Mouse (Mus musculus) frontal cortex, postnatal 25 days (tissue): Measurements from ENCODE around the gene Gipr.

ENCODE experiments used
- DNase-seq, 2 experiments: peaks; one replicate each; pipeline ENCODE4 v3.0.0; 2022; ENCODE audit warnings: low spot score in 2 of 2

The Gipr gene

DNA sequence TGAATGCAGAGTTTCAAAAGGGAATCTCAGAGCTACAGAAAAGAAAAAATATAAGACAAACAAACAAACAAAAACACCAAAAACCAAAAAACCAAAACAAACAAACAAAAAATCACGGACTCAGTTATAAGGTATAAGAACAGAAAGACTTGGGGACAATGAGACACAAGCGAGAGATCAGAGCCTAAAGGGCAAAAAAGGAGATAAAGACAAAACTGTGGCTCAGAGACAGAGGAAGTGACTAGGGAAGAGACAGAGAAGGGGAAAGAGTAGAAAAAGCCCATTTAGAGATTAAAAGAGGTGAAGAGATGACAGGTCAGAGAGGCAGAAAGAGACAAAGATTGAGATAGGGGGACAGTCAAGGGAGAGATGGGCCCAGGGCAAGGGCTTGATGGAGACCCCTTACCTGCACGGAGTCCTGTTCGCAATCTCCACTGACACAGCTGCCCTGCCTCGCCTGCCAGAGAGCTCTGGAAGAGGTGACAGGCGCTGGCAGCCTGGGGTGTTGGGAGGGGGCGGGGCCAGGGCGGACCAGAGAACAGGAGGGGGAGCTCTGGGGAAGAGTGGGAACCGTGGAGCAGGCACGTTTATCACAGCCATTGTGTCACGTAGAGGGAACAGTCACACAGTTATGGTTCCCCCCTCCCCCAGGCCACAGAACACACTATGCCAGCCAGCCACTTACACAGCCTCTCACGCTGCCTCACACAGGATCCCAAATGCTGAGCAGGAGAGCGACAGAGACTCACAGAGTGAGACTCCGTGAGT lies at the start of gene Gipr:
Gipr (minus strand) TSS at position 472 of the 768 bp plus-strand sequence.
- no peak for DNase-seq

DNA sequence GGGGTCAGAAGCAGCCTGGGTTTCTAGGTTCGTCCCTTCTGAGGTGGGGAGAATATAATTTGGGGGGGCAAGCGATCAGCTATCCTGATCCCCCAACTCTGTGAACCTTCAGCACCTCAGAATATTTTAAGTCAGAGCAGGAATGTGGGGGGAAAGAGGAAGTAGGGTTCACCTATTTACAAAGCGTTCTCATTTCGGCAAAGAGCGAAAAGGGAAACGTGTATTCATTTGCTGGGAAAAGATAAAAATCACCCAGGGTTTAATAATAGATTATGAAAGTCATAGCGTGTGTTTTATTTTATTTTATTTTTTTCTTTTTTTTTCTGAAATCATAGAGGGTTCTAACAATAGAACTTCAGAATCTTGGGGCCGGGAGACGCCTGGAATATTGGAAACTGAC lies 49.0 kb upstream of the Gipr start:
- no peak for DNase-seq

DNA sequence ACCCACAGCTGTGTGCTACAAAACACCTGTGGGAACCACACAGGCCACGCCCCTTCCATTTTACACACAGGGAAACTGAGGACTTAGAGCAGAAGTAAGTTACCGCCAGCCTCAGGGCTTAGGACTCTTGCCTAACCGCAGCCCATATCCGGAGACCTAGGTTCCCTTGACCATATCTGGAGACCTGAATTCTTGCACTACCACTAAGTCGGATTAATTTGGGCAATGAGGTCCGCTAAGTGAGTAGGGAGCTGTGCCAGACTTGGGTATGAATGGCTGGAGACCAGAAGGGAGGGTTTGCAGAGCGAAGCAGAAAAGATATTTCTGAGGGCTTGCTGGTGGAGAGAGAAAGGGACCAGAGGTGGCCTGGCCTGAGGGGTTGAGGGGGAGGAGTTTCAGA lies 48.4 kb upstream of the Gipr start:
- DNase-seq, result no peak

DNA sequence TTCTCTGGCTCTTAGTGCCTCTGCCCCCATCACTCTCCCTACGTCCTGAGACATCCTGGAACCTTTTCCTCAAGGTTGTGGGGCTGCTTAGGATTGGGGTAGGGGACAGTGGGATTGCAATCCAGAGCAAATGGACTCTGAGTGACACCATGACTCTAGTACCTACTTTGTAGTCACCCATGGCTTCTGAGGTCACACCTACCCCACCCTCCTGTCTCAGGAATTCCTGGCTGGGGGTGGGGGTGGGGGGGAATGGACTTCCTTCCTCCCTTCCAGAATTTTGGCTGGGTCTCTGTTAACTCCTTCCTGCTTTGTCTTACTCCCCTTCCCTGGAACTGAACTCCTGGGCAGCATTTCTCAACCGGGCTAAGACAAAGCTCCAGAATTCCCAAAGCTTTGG lies 47.5 kb upstream of the Gipr start:
- no peak for DNase-seq

DNA sequence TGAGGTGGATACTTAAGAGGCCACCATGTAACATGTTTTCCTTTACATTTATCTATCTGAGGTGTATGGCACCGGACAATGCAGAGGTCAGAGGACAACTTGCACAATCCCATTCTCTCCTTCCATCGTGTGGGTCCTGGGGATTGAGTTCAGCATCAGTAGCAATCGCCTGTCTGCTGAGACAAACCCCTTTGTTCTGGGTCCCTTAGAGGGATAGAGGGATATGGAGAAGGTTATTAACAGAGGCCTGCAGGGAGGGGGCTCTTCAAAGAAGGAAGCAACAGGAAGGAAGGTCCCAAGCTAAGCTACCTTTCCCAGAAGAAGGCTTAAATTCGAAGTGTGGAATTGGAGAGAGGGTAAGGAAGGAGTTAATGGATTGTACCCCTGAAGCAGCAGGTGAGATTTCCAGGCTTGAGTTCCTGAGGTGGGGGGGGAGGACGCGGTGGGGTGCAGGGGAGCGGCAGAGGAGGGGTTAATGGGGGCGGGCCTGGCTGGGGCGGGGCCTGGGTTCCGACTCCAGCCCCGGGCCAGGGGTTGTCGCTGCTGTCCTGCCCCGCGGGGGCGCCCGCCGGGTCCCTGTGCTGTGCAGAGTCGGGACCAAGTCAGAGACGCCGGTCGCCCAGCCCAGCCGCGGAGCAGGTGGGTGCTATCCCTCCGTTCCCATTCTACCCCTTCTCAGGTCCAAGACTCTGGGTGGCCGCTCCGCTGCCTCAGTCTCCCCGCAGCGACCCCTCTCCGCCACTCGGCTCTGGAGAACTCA lies 46.2 kb upstream of the Gipr start, which contains the start of gene Gpr4:
Gpr4 (plus strand) TSS at position 543 of the 760 bp plus-strand sequence.
- DNase-seq, result no peak

DNA sequence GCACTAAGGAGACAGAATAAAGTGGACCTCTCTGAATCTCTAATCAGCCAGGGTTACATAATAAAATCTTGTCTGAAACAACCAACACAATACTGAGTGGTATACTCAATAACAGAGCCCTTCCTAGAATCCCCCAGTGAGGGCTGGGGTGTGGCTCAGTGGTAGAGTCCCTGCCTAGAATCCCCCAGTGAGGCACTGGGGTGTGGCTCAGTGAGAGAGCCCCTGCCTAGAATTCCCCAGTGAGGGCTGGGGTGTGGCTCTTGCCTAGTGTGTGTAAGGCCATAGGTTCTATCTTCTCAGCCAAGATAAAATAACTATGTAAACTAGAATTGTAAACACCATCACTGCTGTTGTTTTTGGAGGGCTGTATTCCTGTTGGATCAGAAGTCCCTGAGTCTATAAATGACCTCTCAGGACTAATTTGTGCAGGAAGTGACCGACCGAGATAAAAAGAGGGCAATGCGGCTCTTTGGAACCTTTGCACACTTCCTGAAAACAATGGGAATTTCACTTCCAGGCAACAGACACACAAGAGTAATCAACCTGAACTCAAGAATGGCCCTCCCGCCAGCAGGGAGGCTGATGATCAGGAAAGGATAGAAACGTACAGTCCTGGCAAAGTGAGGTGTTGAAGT lies 45.2 kb upstream of the Gipr start:
- no peak for DNase-seq

DNA sequence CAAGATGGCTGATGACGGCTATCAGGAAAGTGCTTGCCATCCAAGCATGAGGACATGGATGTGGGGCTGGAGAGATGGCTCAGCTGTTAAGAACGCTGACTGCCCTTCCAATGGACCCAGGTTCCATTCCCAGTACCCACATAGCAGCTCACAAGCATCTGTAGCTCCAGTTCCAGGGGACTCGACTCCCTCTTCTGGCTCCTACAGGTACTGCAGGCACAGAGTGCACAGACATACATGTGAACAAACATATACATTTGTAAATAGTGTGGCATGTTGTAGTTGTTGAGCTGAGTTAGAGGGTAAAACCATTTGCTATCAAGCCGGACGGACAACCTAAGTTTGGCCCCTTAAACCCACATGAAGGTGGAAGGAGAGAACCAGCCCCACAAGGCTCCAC lies 44.1 kb upstream of the Gipr start:
- DNase-seq, result no peak

DNA sequence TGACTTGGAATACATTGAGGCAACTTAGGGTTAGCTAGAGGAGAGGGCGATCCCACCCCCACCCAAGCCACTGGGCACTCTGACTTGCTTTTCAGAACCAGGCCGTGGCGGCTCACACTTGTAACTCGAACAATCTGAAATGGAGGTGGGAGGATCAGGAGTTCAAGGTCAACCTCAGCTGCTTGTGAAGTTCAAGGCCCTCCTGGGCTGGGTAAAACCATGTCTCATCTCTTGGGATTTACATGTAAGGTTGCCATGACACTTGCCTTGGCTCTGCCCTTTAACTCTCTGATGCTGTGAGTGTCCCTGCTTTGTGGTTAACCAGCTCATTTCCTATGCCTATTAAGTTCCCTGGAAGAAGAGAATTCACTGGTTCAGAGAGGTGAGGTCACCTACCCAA lies 43.6 kb upstream of the Gipr start:
- DNase-seq, result no peak

DNA sequence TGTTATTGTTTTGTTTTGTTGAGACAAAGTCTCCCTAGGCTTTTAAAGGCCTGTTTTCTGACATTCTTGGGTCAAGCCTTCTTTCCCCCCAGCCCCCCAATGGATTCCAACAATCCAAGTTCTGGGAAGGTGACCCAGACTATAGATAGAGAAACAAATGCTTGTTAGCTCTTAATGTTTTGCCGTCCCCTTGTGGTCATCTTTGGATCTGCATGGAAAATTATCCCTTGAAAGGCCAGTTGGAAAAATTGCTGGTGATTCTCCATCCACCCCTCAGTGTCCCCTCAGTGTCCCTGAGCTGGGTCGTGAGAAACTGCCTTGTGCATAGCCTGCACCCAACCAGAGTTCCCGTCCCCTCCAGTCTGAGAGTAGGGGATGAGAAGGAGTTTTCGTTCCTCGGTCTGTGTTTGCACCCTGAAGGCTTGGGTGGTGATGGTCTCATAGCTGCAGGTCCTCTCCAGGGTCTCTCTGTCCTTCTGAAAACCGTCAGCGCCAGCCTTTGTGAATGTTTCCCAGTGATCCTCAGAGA lies 43.1 kb upstream of the Gipr start:
- DNase-seq, result peak in 1 of 2 experiments; percentile 44

DNA sequence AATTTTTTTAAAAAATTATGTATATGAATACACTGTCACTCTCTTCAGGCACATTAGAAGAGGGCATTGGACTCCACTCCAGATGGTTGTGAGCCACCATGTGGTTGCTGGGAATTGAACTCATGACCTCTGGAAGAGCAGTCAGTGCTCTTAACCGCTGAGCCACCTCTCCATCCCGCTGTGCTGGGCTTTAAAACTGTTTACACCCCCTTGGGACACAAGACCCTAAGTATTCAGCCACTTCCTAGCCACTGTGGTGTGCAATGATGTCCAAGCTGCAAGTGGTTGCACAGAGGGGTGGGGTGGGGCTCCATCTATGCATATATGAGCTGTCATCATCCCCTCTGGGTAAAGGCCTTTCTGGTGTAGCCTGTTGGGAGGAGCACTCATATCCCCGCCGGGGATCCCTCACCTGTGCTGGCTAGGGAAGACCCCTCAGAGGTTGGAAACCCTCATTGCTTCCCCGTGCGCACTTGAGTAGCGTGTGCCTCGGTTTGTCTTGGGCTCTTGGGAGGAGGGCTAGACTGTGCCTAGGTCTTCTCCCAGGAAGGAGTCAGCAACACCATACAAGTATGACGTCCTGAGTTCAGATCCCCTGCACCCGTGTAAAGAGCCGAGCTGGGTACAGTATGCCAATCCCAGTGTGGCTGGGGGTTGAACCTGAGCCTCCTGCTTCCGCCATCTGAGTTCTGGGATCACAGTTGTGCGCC lies 42.4 kb upstream of the Gipr start:
- DNase-seq, result no peak

DNA sequence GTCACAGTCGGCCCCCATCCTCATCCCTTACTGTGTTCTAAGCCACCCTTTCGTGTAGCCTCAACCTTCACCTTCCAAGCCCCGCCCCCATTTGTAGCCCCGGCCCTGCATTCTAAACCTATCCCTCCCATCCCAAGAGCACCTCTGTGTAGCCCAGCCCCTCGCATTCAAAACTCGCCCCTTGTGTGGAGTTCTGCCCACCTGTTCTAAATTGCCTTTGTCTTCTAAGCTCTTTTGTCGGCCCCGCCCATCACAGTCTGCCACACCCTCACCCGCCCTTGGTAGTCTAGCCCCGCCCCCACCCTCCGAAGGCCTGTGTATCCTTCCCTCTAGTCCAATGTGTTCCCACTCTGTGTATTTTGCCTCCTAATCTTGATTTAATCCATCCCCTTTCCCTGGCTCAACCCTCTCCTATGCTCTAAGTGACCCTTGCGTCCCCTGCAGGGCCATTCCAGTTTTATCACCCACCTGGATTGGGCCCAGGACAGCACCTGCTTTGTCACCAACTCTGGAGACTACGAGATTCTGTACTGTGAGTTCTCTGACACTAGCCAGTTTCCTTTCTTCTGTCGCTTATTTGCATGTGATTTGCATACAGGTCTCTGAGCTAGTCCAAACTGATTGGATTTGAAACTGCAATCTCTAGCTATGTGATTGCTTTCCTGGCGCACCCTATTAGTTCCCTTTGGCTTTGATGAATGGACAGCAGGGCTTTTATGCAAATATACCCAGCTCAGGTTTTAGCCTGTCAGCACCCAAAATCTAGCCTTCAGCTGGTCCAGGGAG lies 36.3 kb upstream of the Gipr start:
- no peak for DNase-seq

DNA sequence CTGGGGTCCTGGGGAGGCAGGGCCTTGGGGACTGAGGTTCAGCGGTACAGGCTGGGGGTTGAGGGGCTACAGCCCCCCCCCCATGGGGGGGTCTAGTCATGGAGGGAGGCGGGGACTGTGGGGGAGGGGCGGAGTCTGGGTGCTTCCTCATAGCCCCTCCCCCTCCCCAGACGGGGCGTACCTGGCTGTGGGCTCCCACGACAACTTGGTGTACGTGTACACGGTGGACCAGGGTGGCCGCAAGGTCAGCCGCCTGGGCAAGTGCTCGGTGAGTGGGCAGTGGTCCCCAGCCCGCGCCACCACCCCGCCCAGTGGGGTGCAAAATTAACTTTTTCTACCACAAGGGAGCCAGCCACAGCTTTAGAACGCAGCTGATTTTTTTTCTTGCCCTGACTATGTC lies 35.7 kb upstream of the Gipr start:
- DNase-seq, result no peak

DNA sequence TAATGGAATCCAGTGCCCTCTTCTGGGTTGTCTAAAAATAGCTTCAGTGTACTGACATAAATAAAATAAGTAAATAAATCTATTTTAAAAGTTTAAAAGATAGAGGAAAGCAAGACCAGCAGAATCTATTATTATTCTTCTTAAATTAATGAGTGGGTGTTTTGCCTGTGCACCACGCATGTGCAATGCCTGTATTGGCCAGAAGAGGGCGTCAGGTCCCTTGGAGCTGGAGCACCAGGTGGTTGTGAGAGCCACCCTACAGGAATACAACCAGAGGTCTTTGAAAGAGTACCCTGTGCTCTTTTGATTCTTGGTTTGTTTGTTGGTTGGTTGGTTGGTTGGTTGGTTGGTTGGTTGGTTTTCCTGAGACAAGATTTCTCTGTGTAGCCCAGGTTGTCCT lies 32.1 kb upstream of the Gipr start:
- DNase-seq, result no peak

DNA sequence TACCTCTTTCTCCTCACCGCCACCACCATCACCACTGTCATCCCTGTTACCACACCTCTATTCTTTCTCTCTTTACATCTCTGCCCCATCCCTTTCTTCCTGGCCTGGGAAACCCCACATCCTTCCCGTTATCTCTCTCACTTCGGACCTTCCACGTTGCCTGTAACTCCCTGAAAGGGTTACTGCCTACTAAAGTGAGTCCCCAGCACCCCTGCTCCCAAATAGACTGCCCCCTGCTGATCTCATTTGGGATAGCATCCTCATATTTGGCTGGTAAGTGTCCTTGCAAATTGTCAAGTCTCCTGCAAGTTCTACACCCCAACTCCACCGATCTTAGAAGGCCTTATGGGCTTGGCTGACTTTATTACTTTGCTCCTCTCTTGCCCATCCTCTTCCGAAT lies 30.7 kb upstream of the Gipr start:
- DNase-seq, result peak in 1 of 2 experiments; percentile 44

DNA sequence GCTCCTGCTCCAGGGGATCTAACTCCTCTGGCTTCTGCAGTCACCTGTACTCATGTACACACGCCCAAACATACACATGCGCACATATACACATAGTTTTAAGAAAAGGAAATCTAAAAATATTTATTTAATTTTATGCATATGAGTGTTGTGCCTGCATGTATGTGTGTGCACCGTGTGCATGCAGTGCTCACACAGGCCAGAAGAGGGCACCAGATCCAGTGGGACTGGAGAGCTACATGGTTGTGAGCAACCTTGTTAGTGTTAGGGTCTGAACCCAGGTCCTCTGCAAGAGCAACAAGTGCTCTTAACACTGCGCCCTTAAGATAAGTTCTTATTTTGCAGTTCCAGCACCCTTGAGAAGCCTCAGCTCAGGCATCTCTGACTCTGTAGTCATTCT lies 28.7 kb upstream of the Gipr start:
- DNase-seq, result no peak

DNA sequence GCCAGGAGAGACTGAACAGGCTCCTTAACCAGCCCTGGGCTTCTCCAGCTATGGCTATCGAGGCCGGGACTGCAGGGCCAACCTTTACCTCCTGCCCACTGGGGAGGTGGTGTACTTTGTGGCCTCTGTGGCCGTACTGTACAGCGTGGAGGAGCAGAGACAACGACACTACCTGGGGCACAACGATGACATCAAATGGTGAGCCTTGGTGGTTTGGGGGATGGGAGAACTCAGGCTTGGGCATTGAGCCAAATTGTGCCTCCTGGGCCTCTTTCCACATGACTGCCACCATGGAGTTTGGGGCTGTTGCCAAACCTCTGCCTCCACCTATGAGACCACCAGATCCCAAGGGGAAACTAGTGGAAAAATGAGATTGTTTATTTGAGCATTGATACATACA lies 18.8 kb upstream of the Gipr start:
- DNase-seq, result no peak

DNA sequence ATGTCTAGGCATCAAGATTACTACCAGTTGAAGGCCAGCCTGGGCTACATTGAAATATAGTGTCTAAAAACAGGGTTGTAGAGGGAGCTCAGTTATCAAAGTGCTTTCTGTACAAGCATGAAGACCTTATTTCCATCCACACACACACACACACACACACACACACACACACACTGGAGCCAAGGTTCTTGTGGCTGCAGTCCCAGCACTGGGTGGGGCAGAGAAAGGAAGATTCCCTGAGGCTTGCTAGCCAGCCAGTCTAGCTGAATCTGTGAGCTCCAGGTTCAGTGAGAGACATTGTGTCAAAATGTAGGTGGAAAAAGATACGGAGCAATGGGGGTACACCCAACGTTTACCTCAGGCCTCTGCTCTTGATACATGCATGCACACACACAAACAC lies 18.3 kb upstream of the Gipr start:
- no peak for DNase-seq

DNA sequence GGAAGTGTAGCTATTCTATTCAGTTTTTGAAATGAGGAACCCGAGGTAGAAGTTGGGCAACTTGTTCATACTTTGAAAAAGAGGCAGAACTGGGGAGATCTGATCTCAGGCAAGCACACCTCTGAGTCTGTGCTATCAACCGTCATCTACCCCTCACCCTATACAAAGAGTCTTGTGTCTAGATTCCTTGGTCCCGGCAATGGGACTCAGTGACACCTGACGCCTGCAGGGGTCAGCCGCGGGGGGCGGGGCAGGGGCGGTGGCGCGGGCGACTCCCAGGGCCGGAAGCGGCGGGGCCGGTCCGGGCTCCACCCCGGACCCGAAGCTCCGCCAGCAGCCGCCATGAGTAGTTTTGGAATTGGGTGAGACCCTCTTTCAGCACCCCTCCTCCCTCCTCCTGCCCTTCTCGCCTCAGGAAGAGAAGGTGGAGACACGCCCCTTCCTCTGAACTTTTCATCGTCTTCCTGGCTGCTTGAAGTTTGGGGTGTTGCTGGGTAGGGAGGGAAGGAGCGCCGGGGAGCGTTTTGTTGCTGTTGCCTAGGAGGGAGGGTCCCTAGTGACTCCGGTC lies 15.0 kb upstream of the Gipr start:
- DNase-seq, result no peak

DNA sequence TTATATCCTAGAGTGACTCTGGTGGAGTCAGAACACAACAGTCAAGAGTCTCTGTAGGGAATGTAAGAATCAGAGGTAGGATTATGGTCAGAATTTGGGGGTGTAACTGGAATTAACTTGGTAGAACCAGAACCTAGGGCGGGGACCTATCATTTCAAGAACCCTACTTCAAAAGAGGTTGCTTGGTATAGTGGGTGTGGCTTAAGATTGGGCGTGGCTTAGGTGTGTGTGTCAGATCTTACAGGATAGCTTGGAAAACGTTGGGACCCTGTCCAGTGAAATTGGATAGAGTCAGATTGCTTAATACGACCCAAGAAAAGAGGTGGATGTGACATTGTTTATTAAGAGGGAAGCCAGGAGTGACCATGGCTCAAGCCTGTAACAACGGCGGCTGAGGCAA lies 14.0 kb upstream of the Gipr start:
- no peak for DNase-seq

DNA sequence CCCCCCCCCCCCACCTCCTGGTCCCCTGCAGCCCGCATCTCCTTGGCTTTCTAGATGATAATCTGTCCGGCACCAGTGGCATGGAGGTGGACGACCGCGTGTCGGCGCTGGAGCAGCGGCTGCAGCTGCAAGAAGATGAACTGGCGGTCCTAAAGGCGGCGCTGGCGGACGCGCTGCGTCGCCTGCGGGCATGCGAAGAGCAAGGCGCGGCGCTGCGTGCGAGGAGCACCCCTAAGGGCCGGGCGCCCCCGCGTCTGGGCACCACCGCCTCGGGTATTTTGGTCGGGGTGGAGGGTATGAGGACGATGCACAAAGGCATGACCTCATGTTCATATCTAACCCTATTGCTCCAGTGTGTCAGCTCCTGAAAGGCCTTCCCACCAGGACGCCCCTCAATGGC lies 13.2 kb upstream of the Gipr start:
- peak in 1 of 2 experiments; percentile 52 for DNase-seq
